11 mouse cellular contexts compared by ENCODE assay signal in the genomic region with DNA sequence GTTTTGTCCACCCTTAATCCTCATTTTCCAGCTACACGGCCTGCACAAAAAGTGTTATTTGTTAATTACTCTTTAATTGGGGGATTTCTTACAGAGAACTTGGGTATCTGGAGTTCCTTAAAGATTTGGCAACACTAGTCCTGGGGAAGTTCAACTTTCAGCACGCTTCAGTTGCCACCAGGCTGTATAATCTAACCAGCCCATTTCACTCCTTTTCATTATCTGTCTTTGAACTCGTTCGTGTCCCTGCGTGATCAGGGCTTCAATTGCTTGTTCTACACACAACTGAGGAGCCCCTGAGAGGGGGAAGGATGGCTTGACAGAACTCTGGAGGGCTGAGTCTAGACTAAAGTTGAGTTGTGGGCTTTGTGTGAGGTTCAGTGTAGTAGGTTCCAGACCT. TPM values are rescaled to one million over a fixed set of nuclear protein-coding genes. Genes with fewer than 3 reads are reported as not detected.
DNase-seq lines count a peak whose midpoint lies in the region; ATAC-seq lines count a peak whose summit lies in the region.
"Had no signal": no experiment of that assay in that cellular context is flagged by ENCODE, and none has a peak within 500 bp of the region (broad histone marks: within the 10 kb centered on the region; RNA-seq: fewer than 3 reads in every experiment).

No protein-coding gene starts in this region.

- H3K27ac ChIP-seq in limb, embryonic 12.5 days, result no peak overlapping the region
- no peak overlapping the region for H3K27ac ChIP-seq in limb, embryonic 10.5 days
- H3K27ac ChIP-seq in intestine, embryonic 14.5 days (ENCODE audit: low read depth), result no peak overlapping the region
- H3K27ac ChIP-seq: hindbrain, embryonic 12.5 days had no signal

- H3K9me3 ChIP-seq in limb, embryonic 12.5 days, result no peaks in the 10 kb centered on the region
- H3K9me3 ChIP-seq in limb, embryonic 10.5 days (replicated peaks), result no peaks in the 10 kb centered on the region
- no peaks in the 10 kb centered on the region for H3K9me3 ChIP-seq in intestine, embryonic 14.5 days (ENCODE audit: control insufficient read depth, low read length)
- H3K9me3 ChIP-seq: embryonic facial prominence, embryonic 15.5 days; hindbrain, embryonic 12.5 days had no signal

- 0 out of 2 replicates have a peak, but pooled peaks cover 3% of the 10 kb centered on the region for H3K4me1 ChIP-seq in limb, embryonic 12.5 days (replicated peaks)
- peaks cover 13% of the 10 kb centered on the region for H3K4me1 ChIP-seq in limb, embryonic 10.5 days
- H3K4me1 ChIP-seq in intestine, embryonic 14.5 days (replicated peaks; ENCODE audit: control insufficient read depth, insufficient read depth, low read length), result peaks cover 3% of the 10 kb centered on the region; the same call in 1 of the 2 replicates

- H3K27me3 ChIP-seq in limb, embryonic 12.5 days, result no peaks in the 10 kb centered on the region
- peaks cover 14% of the 10 kb centered on the region for H3K27me3 ChIP-seq in limb, embryonic 10.5 days (ENCODE audit: low read depth, poor library complexity, severe bottlenecking)
- H3K27me3 ChIP-seq in intestine, embryonic 14.5 days (replicated peaks; ENCODE audit: control insufficient read depth, insufficient read depth, low read length), result no peaks in the 10 kb centered on the region
- H3K27me3 ChIP-seq: embryonic facial prominence, embryonic 15.5 days had no signal

- 59% methylated on average over 5 of the region's 5 CpGs for WGBS in limb, embryonic 12.5 days
- WGBS in limb, embryonic 10.5 days, result 58% methylated on average over 5 of the region's 5 CpGs
- WGBS in intestine, embryonic 14.5 days, result 67% methylated on average over 5 of the region's 5 CpGs

- no peak overlapping the region for H3K4me3 ChIP-seq in limb, embryonic 12.5 days (replicated peaks)
- no peak overlapping the region for H3K4me3 ChIP-seq in limb, embryonic 10.5 days
- peak overlapping the region; percentile 64; the same call in 1 of the 2 replicates for H3K4me3 ChIP-seq in intestine, embryonic 14.5 days (ENCODE audit: low read depth, low read length)

- ATAC-seq in limb, embryonic 12.5 days (ENCODE audit: insufficient number of reproducible peaks, insufficient read depth, low FRiP score, low TSS enrichment, low read depth), result no peak
- no peak for ATAC-seq in intestine, embryonic 14.5 days (replicated peaks; ENCODE audit: low FRiP score, low TSS enrichment, low read depth)
- peak; percentile 32 for ATAC-seq in megakaryocyte-erythroid progenitor cell, adult 5-6 weeks (replicated peaks; ENCODE audit: low FRiP score, low TSS enrichment, poor library complexity, severe bottlenecking)

- H3K4me2 ChIP-seq in limb, embryonic 12.5 days, result peak overlapping the region; percentile 87; the same call in 1 of the 2 replicates
- peak overlapping the region; percentile 86 for H3K4me2 ChIP-seq in intestine, embryonic 14.5 days (ENCODE audit: low read length)

- intact Hi-C loops in gastrocnemius, postnatal 14 days (cut with DNase I; ENCODE audit: low total_unique reads), result no loop called here

- no peaks in the 10 kb centered on the region for H3K36me3 ChIP-seq in limb, embryonic 12.5 days
- H3K36me3 ChIP-seq in limb, embryonic 10.5 days, result no peaks in the 10 kb centered on the region
- no peaks in the 10 kb centered on the region for H3K36me3 ChIP-seq in intestine, embryonic 14.5 days (ENCODE audit: control insufficient read depth, insufficient read depth, low read length)
- H3K36me3 ChIP-seq: embryonic facial prominence, embryonic 15.5 days; hindbrain, embryonic 12.5 days had no signal

- no peak for DNase-seq in limb, embryonic 10.5 days (ENCODE audit: low spot score)
- peak; percentile 52 for DNase-seq in c-Kit-positive CD71-positive TER-119-negative erythroid progenitor cells, embryonic 14.5 days (ENCODE audit: low read depth)
- DNase-seq in intestine, embryonic 14.5 days (ENCODE audit: low spot score), result no peak
- DNase-seq in adrenal gland, adult 2 months, result no peak
- no peak for DNase-seq in gastrocnemius, postnatal 14 days
- DNase-seq: cerebellum, adult 9-10 months; gastrocnemius, adult 2 months had no signal

- H3K9ac ChIP-seq in limb, embryonic 12.5 days (replicated peaks), result no peak overlapping the region
- H3K9ac ChIP-seq in intestine, embryonic 14.5 days (ENCODE audit: low read length), result no peak overlapping the region

RNA-seq across cellular contexts. Expression of a gene that starts 31.1 kb away (rescaled TPM):
- polyA plus RNA-seq in limb, embryonic 12.5 days (2016; fragmentation: Nextera tagmentation; extraction: Ambion mirVana), result 26.9 and 27.6 TPM in 2 replicates
- polyA plus RNA-seq in limb, embryonic 10.5 days (2016; fragmentation: Nextera tagmentation; extraction: Ambion mirVana), result 14.0 and 18.7 TPM in 2 replicates
- polyA plus RNA-seq in intestine, embryonic 14.5 days (2014; fragmentation: Nextera tagmentation; extraction: Ambion mirVana), result 40.8 and 42.4 TPM in 2 replicates
- 57.4 and 66.3 TPM in 2 replicates for total RNA-seq in megakaryocyte-erythroid progenitor cell, adult 5-6 weeks (2014; fragmentation: Nextera tagmentation)
- 32.6 and 51.1 TPM in 2 replicates for total RNA-seq in megakaryocyte-erythroid progenitor cell, adult 5-6 weeks (2017)
- 10 to 100 TPM; 13.8 to 31.3 TPM for total RNA-seq in adrenal gland, adult 2 months (2021)
- 14.0 and 21.0 TPM in 2 replicates for polyA plus RNA-seq in adrenal gland, adult 2 months (2012; rRNA removed)
- 1 to 10 TPM; 2.5 to 3.1 TPM for total RNA-seq in gastrocnemius, postnatal 14 days (2021)

RNA-seq across cellular contexts. Expression of a gene that starts 31.1 kb away (rescaled TPM):
- polyA plus RNA-seq in limb, embryonic 12.5 days (2016; fragmentation: Nextera tagmentation; extraction: Ambion mirVana), result 5.1 and 8.4 TPM in 2 replicates
- 3.8 and 4.3 TPM in 2 replicates for polyA plus RNA-seq in limb, embryonic 10.5 days (2016; fragmentation: Nextera tagmentation; extraction: Ambion mirVana)
- polyA plus RNA-seq in intestine, embryonic 14.5 days (2014; fragmentation: Nextera tagmentation; extraction: Ambion mirVana), result 13.9 and 14.7 TPM in 2 replicates
- 109 and 112 TPM in 2 replicates for total RNA-seq in megakaryocyte-erythroid progenitor cell, adult 5-6 weeks (2014; fragmentation: Nextera tagmentation)
- 109 and 149 TPM in 2 replicates for total RNA-seq in megakaryocyte-erythroid progenitor cell, adult 5-6 weeks (2017)
- total RNA-seq in adrenal gland, adult 2 months (2021), result 10 to 100 TPM; 18.0 to 27.6 TPM
- polyA plus RNA-seq in adrenal gland, adult 2 months (2012; rRNA removed), result 9.5 and 13.4 TPM in 2 replicates
- 10 to 100 TPM in 1 of 2 experiments, 1 to 10 TPM in 1; 9.7 to 10.3 TPM for total RNA-seq in gastrocnemius, postnatal 14 days (2021)

RNA-seq across cellular contexts. Expression of a gene that starts 48.6 kb away (rescaled TPM):
- polyA plus RNA-seq in limb, embryonic 12.5 days (2016; fragmentation: Nextera tagmentation; extraction: Ambion mirVana), result not detected in 2 replicates
- polyA plus RNA-seq in limb, embryonic 10.5 days (2016; fragmentation: Nextera tagmentation; extraction: Ambion mirVana), result not detected in 2 replicates
- not detected in 2 replicates for polyA plus RNA-seq in intestine, embryonic 14.5 days (2014; fragmentation: Nextera tagmentation; extraction: Ambion mirVana)
- total RNA-seq in megakaryocyte-erythroid progenitor cell, adult 5-6 weeks (2014; fragmentation: Nextera tagmentation), result not detected in 2 replicates
- total RNA-seq in megakaryocyte-erythroid progenitor cell, adult 5-6 weeks (2017), result not detected in 2 replicates
- not detected for total RNA-seq in adrenal gland, adult 2 months (2021)
- polyA plus RNA-seq in adrenal gland, adult 2 months (2012; rRNA removed), result not detected in 2 replicates
- not detected for total RNA-seq in gastrocnemius, postnatal 14 days (2021)
- total RNA-seq: gastrocnemius, adult 2 months had no signal
- polyA plus RNA-seq: hindbrain, embryonic 12.5 days had no signal
